In genomic region chr6:48745959-48746889, GRCm38 (mm10) we compare ENCODE assay signal across 8 mouse cellular contexts. TPM values are rescaled to one million over a fixed set of nuclear protein-coding genes. Genes with fewer than 3 reads are reported as not detected.
DNase-seq lines count a peak whose midpoint lies in the region; ATAC-seq and TF ChIP-seq lines count a peak whose summit lies in the region.

TSS of gene Gimap5 (plus strand) at chr6:48746197.

- peak within 1 kb of the TSS; percentile 40 for H3K9ac ChIP-seq in heart, embryonic 15.5 days
- H3K9ac ChIP-seq in stomach, embryonic 16.5 days (ENCODE audit: low read length), result peak within 1 kb of the TSS; percentile 47; the same call in 1 of the 2 replicates

- peaks cover 39% of the 10 kb centered on the region for H3K4me1 ChIP-seq in E14TG2a.4 (replicated peaks; ENCODE audit: low read depth, low read length)
- no peaks in the 10 kb centered on the region for H3K4me1 ChIP-seq in cortical plate, adult 2 months (ENCODE audit: control insufficient read depth, insufficient read depth, low read length)
- peaks cover 16% of the 10 kb centered on the region for H3K4me1 ChIP-seq in heart, embryonic 15.5 days (replicated peaks)
- H3K4me1 ChIP-seq in stomach, embryonic 16.5 days (ENCODE audit: control insufficient read depth, insufficient read depth, low read length), result peaks cover 16% of the 10 kb centered on the region

- no peak for TF ChIP-seq POLR2A in cortical plate, adult 2 months (IDR thresholded peaks at IDR 0.05; ENCODE audit: extremely low read depth, insufficient read depth, low read length)

- peak; percentile 76 for DNase-seq in A20 (ENCODE audit: low read depth, low spot score)
- peak; percentile 66 for DNase-seq in kidney, postnatal 10 days
- no peak for DNase-seq in right cerebral cortex, postnatal 36 days (ENCODE audit: low spot score in 2 of 2)

- H3K4me3 ChIP-seq in E14TG2a.4 (replicated peaks; ENCODE audit: low read length), result peak within 1 kb of the TSS; percentile 32
- no peak within 1 kb of the TSS for H3K4me3 ChIP-seq in cortical plate, adult 2 months (ENCODE audit: insufficient read depth, low read length)
- peak within 1 kb of the TSS; percentile 34 for H3K4me3 ChIP-seq in heart, embryonic 15.5 days
- H3K4me3 ChIP-seq in stomach, embryonic 16.5 days (replicated peaks; ENCODE audit: low read length), result peak within 1 kb of the TSS; percentile 18; the same call in 1 of the 2 replicates

- 26% methylated on average over 16 of the region's 16 CpGs for WGBS in heart, embryonic 15.5 days
- WGBS in stomach, embryonic 16.5 days, result 43% methylated on average over 16 of the region's 16 CpGs

- TF ChIP-seq CTCF in E14TG2a.4 (conservative IDR thresholded peaks at IDR 0.05; ENCODE audit: low read length), result peak; percentile 56
- peak; percentile 57 for TF ChIP-seq CTCF in cortical plate, adult 2 months (IDR thresholded peaks at IDR 0.05; ENCODE audit: extremely low read depth, insufficient read depth, low read length)

- peaks cover 29% of the 10 kb centered on the region for H3K27me3 ChIP-seq in E14TG2a.4 (ENCODE audit: insufficient read depth, low read length)
- peaks cover 29% of the 10 kb centered on the region for H3K27me3 ChIP-seq in heart, embryonic 15.5 days
- H3K27me3 ChIP-seq in stomach, embryonic 16.5 days (ENCODE audit: control insufficient read depth, insufficient read depth, low read length), result peaks cover 15% of the 10 kb centered on the region

- no peaks in the 10 kb centered on the region for H3K36me3 ChIP-seq in E14TG2a.4 (ENCODE audit: insufficient read depth, low read length)
- no peaks in the 10 kb centered on the region for H3K36me3 ChIP-seq in heart, embryonic 15.5 days
- H3K36me3 ChIP-seq in stomach, embryonic 16.5 days (ENCODE audit: control insufficient read depth, insufficient read depth, low read length), result no peaks in the 10 kb centered on the region

- H3K27ac ChIP-seq in cortical plate, adult 2 months (ENCODE audit: insufficient read depth, low read length), result no peak within 1 kb of the TSS
- H3K27ac ChIP-seq in heart, embryonic 15.5 days, result peak within 1 kb of the TSS; percentile 82
- peak within 1 kb of the TSS; percentile 74 for H3K27ac ChIP-seq in stomach, embryonic 16.5 days (ENCODE audit: low read length)

- peak within 1 kb of the TSS; percentile 53 for H3K4me2 ChIP-seq in heart, embryonic 15.5 days
- H3K4me2 ChIP-seq in stomach, embryonic 16.5 days (ENCODE audit: low read depth, low read length), result peak within 1 kb of the TSS; percentile 24; the same call in 1 of the 2 replicates

- H3K9me3 ChIP-seq in E14TG2a.4 (ENCODE audit: low read length), result peaks cover 8% of the 10 kb centered on the region
- no peaks in the 10 kb centered on the region for H3K9me3 ChIP-seq in heart, embryonic 15.5 days (replicated peaks)
- H3K9me3 ChIP-seq in stomach, embryonic 16.5 days (replicated peaks; ENCODE audit: control insufficient read depth, low read length), result no peaks in the 10 kb centered on the region

- peak; percentile 71 for ATAC-seq in heart, embryonic 15.5 days (replicated peaks; ENCODE audit: insufficient number of reproducible peaks, insufficient read depth, low FRiP score, low read depth)
- ATAC-seq in megakaryocyte, adult 5-6 weeks (ENCODE audit: poor library complexity, severe bottlenecking), result peak; percentile 64
- no peak for ATAC-seq in stomach, embryonic 16.5 days (ENCODE audit: insufficient read depth, low FRiP score)

RNA-seq across cellular contexts. Expression of gene Gimap5, which starts in this region (rescaled TPM):
- polyA plus RNA-seq in cortical plate, adult 2 months (2012; rRNA removed), result 0.75 and 0.78 TPM in 2 replicates
- polyA plus RNA-seq in heart, embryonic 15.5 days (2015; fragmentation: Nextera tagmentation; extraction: Ambion mirVana), result 6.2 and 9.4 TPM in 2 replicates
- 4.7 and 5.7 TPM in 2 replicates for total RNA-seq in megakaryocyte, adult 5-6 weeks (2015)
- total RNA-seq in megakaryocyte, adult 5-6 weeks (2017), result 4.5 and 11.2 TPM in 2 replicates
- polyA plus RNA-seq in stomach, embryonic 16.5 days (2015; fragmentation: Nextera tagmentation; extraction: Ambion mirVana), result 6.9 and 8.1 TPM in 2 replicates

Comparison
In these comparisons a context has a peak if more than half of its experiments do, and no peak if none do; other contexts are left out.
1. DNase-seq: peak in A20 (single experiment) and kidney, postnatal 10 days (single experiment); none in right cerebral cortex, postnatal 36 days (0 of 2).